ENCODE assay signal across 22 mouse cellular contexts in the genomic region with DNA sequence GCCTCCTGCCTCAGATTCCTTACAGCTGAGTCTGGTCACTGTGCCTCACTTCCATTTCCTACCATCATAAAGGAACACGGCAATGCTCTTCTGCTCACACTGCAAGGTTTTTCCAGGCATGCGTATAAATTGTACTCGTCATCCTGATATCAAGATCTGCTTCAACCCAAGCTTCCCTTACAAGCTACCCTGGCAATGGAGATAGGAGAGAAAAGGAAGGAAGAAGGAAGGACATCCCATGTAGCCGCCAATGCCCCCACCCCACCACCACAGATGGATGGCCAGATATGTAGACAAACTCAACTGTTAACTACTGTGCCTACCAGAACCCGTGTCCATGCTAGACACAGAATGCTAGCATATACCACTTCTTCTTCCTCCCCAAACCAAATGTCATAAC. TPM values are rescaled to one million over a fixed set of nuclear protein-coding genes. Genes with fewer than 3 reads are reported as not detected.
A peak's percentile ranks its signal among the peaks of the same experiment; 100 is the strongest.
DNase-seq lines count a peak whose midpoint lies in the region; ATAC-seq and TF ChIP-seq lines count a peak whose summit lies in the region.
"Had no signal": no experiment of that assay in that cellular context is flagged by ENCODE, and none has a peak within 500 bp of the region (broad histone marks: within the 10 kb centered on the region; RNA-seq: fewer than 3 reads in every experiment).

No protein-coding gene starts in this region.

- 0 out of 2 replicates have a peak overlapping the region, but pooled peaks have one; percentile 36 for H3K27ac ChIP-seq in heart, postnatal 0 days (ENCODE audit: low read depth)
- peak overlapping the region; percentile 53 for H3K27ac ChIP-seq in liver, embryonic 13.5 days
- H3K27ac ChIP-seq: forebrain, embryonic 13.5 days; hindbrain, embryonic 12.5 days; limb, embryonic 12.5 days; midbrain, embryonic 15.5 days; neural tube, embryonic 15.5 days; stomach, postnatal 0 days had no signal

- TF ChIP-seq EP300 in heart, postnatal 0 days (IDR thresholded peaks at IDR 0.05; ENCODE audit: low read depth), result no peak

- no peaks in the 10 kb centered on the region for H3K27me3 ChIP-seq in heart, postnatal 0 days (ENCODE audit: control insufficient read depth, insufficient read depth, low read length)
- H3K27me3 ChIP-seq in liver, embryonic 13.5 days, result no peaks in the 10 kb centered on the region
- H3K27me3 ChIP-seq: forebrain, embryonic 13.5 days; hindbrain, embryonic 12.5 days; limb, embryonic 12.5 days; midbrain, embryonic 15.5 days; neural tube, embryonic 15.5 days; Patski had no signal

- H3K9me3 ChIP-seq in heart, postnatal 0 days (replicated peaks; ENCODE audit: control insufficient read depth, low read length), result no peaks in the 10 kb centered on the region
- no peaks in the 10 kb centered on the region for H3K9me3 ChIP-seq in liver, embryonic 13.5 days (replicated peaks)
- H3K9me3 ChIP-seq: forebrain, embryonic 13.5 days; hindbrain, embryonic 12.5 days; limb, embryonic 12.5 days; midbrain, embryonic 15.5 days; neural tube, embryonic 15.5 days had no signal

- TF ChIP-seq CTCF in heart, postnatal 0 days (IDR thresholded peaks at IDR 0.05; ENCODE audit: low read depth), result no peak

- no peak for ATAC-seq in heart, postnatal 0 days (ENCODE audit: insufficient read depth, low read depth)
- peak; percentile 82 for ATAC-seq in common myeloid progenitor, adult 5-6 weeks (replicated peaks; ENCODE audit: low read depth, poor library complexity, severe bottlenecking)
- ATAC-seq in liver, embryonic 13.5 days (ENCODE audit: low read depth), result peak; percentile 69
- ATAC-seq in megakaryocyte progenitor cell, adult 5-6 weeks (replicated peaks; ENCODE audit: poor library complexity), result peak; percentile 69
- ATAC-seq: forebrain, embryonic 13.5 days; midbrain, embryonic 15.5 days; Patski had no signal

- H3K4me1 ChIP-seq in heart, postnatal 0 days (ENCODE audit: control insufficient read depth, insufficient read depth), result peaks cover 33% of the 10 kb centered on the region
- H3K4me1 ChIP-seq in liver, embryonic 13.5 days (replicated peaks), result peaks cover 76% of the 10 kb centered on the region
- H3K4me1 ChIP-seq: hindbrain, embryonic 12.5 days; midbrain, embryonic 15.5 days had no signal

- 56% methylated on average over 5 of the region's 5 CpGs for WGBS in heart, postnatal 0 days
- WGBS in liver, embryonic 13.5 days (ENCODE audit: insufficient replicate concordance), result 12% methylated on average over 5 of the region's 5 CpGs

- no peak overlapping the region for H3K9ac ChIP-seq in heart, postnatal 0 days (replicated peaks; ENCODE audit: low read depth, low read length)
- H3K9ac ChIP-seq in liver, embryonic 13.5 days, result no peak overlapping the region
- H3K9ac ChIP-seq: forebrain, embryonic 13.5 days; hindbrain, embryonic 12.5 days; limb, embryonic 12.5 days; midbrain, embryonic 15.5 days; neural tube, embryonic 15.5 days had no signal

- DNase-seq in heart, postnatal 0 days (ENCODE audit: low spot score), result no peak
- no peak for DNase-seq in heart, postnatal 36 days
- DNase-seq in liver, embryonic 13.5 days, result peak; percentile 34
- no peak for DNase-seq in right cerebral cortex, adult 2 months (ENCODE audit: low spot score in 2 of 2)
- DNase-seq in kidney, postnatal 36 days, result no peak
- no peak for DNase-seq in retina, postnatal 1 day
- DNase-seq: adrenal gland, postnatal 14 days; cerebellum, adult 11-12 months; heart, adult 11 months; kidney, adult 2 months; kidney, postnatal 25 days; right cerebral cortex, postnatal 25 days; thymus, postnatal 14 days had no signal

- H3K4me2 ChIP-seq in heart, postnatal 0 days (ENCODE audit: low read depth, low read length), result no peak overlapping the region
- H3K4me2 ChIP-seq in liver, embryonic 13.5 days, result peak overlapping the region; percentile 40
- H3K4me2 ChIP-seq: forebrain, embryonic 13.5 days; hindbrain, embryonic 12.5 days; limb, embryonic 12.5 days; midbrain, embryonic 15.5 days; neural tube, embryonic 15.5 days had no signal

- H3K36me3 ChIP-seq in heart, postnatal 0 days (replicated peaks; ENCODE audit: control insufficient read depth, insufficient read depth, low read length), result peaks cover 12% of the 10 kb centered on the region
- peaks cover 9% of the 10 kb centered on the region for H3K36me3 ChIP-seq in liver, embryonic 13.5 days

- intact Hi-C loops in heart, postnatal 36 days (cut with DNase I), result no loop called here

- H3K4me3 ChIP-seq in heart, postnatal 0 days (ENCODE audit: low read depth, low read length), result no peak overlapping the region
- no peak overlapping the region for H3K4me3 ChIP-seq in liver, embryonic 13.5 days (replicated peaks)
- H3K4me3 ChIP-seq: forebrain, embryonic 13.5 days; hindbrain, embryonic 12.5 days; limb, embryonic 12.5 days; midbrain, embryonic 15.5 days; neural tube, embryonic 15.5 days had no signal

RNA-seq across cellular contexts. Expression of a gene that starts 34.5 kb away (rescaled TPM):
- total RNA-seq in heart, postnatal 0 days (2014; rRNA removed; ENCODE audit: low replicate concordance), result 35.2 and 36.6 TPM in 2 replicates
- 13.1 and 15.7 TPM in 2 replicates for polyA plus RNA-seq in heart, postnatal 0 days (2015; fragmentation: Nextera tagmentation; extraction: Ambion mirVana)
- 10 to 100 TPM; 51.7 to 56.2 TPM for total RNA-seq in heart, postnatal 36 days (2021)
- total RNA-seq in common myeloid progenitor, adult 5-6 weeks (2017), result 13.1 and 15.7 TPM in 2 replicates
- polyA plus RNA-seq in liver, embryonic 13.5 days (2015; fragmentation: Nextera tagmentation; extraction: Ambion mirVana), result 4.6 and 6.1 TPM in 2 replicates
- total RNA-seq in megakaryocyte progenitor cell, adult 5-6 weeks (2015), result 16.2 and 17.0 TPM in 2 replicates
- 5.1 and 8.4 TPM in 2 replicates for total RNA-seq in megakaryocyte progenitor cell, adult 5-6 weeks (2017)
